Mouse (Mus musculus) hindbrain, postnatal 0 days (tissue): ENCODE results near the gene Lactb. TPM values are rescaled to one million over a fixed set of nuclear protein-coding genes. Genes with fewer than 3 reads are reported as not detected.

Source experiments
- ATAC-seq: fragments of 200-750 bp; cut with Nextera tagmentation; 2 replicates; pipeline ENCODE4 v1.8.0; 2017; ENCODE audit warnings: mild to moderate bottlenecking, moderate TSS enrichment, moderate library complexity
- DNase-seq: peaks from one replicate; pipeline ENCODE4 v3.0.0-alpha.2; 2015; ENCODE audit warnings: low spot score
- H3K27ac ChIP-seq: fragments of 300-500 bp; sonication (generic); 2 replicates; pipeline ENCODE4 v1.5.1; 2014; ENCODE audit warnings: mild to moderate bottlenecking
- H3K27me3 ChIP-seq: fragments of 300-500 bp; sonication (generic); 2 replicates; pipeline ENCODE4 v1.6.1; 2014; ENCODE audit warnings: low read length, mixed read lengths; ENCODE audit not compliant: insufficient read depth
- H3K36me3 ChIP-seq: fragments of 300-500 bp; sonication (generic); 2 replicates; pipeline ENCODE4 v1.6.1; 2014; ENCODE audit warnings: low read length, mixed read lengths; ENCODE audit not compliant: insufficient read depth
- H3K4me1 ChIP-seq: fragments of 300-500 bp; sonication (generic); 2 replicates; pipeline ENCODE4 v1.6.1; 2014; ENCODE audit warnings: antibody characterized with exemption, low read length, mixed read lengths; ENCODE audit not compliant: insufficient read depth
- H3K4me2 ChIP-seq: fragments of 300-500 bp; sonication (generic); 2 replicates; pipeline ENCODE4 v1.6.1; 2014; ENCODE audit warnings: low read depth, mild to moderate bottlenecking, low read length, moderate library complexity, mixed read lengths
- H3K4me3 ChIP-seq: fragments of 300-500 bp; sonication (generic); 2 replicates; pipeline ENCODE4 v1.5.1; 2014; ENCODE audit warnings: low read length
- H3K9ac ChIP-seq: fragments of 300-500 bp; sonication (generic); replicated peaks from 2 replicates; pipeline ENCODE4 v1.6.1; 2014; ENCODE audit warnings: mild to moderate bottlenecking, low read length, moderate library complexity, mixed read lengths
- H3K9me3 ChIP-seq: fragments of 300-500 bp; sonication (generic); 2 replicates; pipeline ENCODE4 v1.6.1; 2016; ENCODE audit warnings: low read length, mixed read lengths
- CTCF ChIP-seq: IDR thresholded peaks from 2 replicates; pipeline ENCODE4 v1.5.1; 2016; ENCODE audit warnings: antibody characterized with exemption, control low read depth, low read depth
- WGBS: fragments of 180-500 bp; shearing (Covaris S2); extraction: QIAGEN DNeasy Blood & Tissue Kit; methylation state at CpG from one replicate; pipeline ENCODE4 v1.1.7; 2014; 5-methylcytosine and 5-hydroxymethylcytosine counted together
- polyA plus RNA-seq: library from polyadenylated mRNA; unstranded; fragments of >200 nt; fragmentation: Nextera tagmentation; extraction: Ambion mirVana; gene quantifications from 2 replicates; pipeline ENCODE4 v1.2.1, GENCODE M21; 2015
- total RNA-seq: library from RNA; depleted of rRNA; stranded (reverse); fragments of >200 nt; gene quantifications from 2 replicates; pipeline ENCODE4 v1.2.3, GENCODE M21; 2014

Lactb gene
- total and polyA plus RNA-seq, 2 experiments from 2014 or later = 12.8 to 13.1 TPM

- Histone ChIP-seq H3K4me2 (peak within 1 kb of the TSS; percentile 86), H3K4me1 (no peaks in the 10 kb centered on the region), H3K4me3 (peak within 1 kb of the TSS; percentile 87), H3K9ac (peak within 1 kb of the TSS; percentile 84), H3K27ac (peak within 1 kb of the TSS; percentile 90), H3K9me3 (no peaks in the 10 kb centered on the region), H3K36me3 (no peaks in the 10 kb centered on the region; the same call in 1 of the 2 replicates), H3K27me3 (no peaks in the 10 kb centered on the region)
- no peak; the same call in 1 of the 2 replicates for TF ChIP-seq CTCF
- WGBS = under 1% methylated on average over 77 of the region's 77 CpGs
- ATAC-seq (peak; percentile 99), DNase-seq (peak; percentile 96)
Measured at GRCm38 (mm10) chr9:66945647-66946641, 29.3 kb downstream of the Lactb start, which contains the start of gene Rps27l. Gene Rps27l (plus strand): TSS chr9:66946086.

GRCm38 (mm10) chr9:66945161-66945560 lies 30.1 kb downstream of the Lactb start:
- Histone ChIP-seq H3K4me3 (peak overlapping the region; percentile 87), H3K27ac (peak overlapping the region; percentile 90), H3K9ac (peak overlapping the region; percentile 84), H3K4me2 (peak overlapping the region; percentile 86), H3K4me1 (no peaks in the 10 kb centered on the region), H3K27me3 (no peaks in the 10 kb centered on the region), H3K36me3 (no peaks in the 10 kb centered on the region; the same call in 1 of the 2 replicates), H3K9me3 (no peaks in the 10 kb centered on the region)
- ATAC-seq (no peak), DNase-seq (no peak)
- no peak for TF ChIP-seq CTCF
- 19% methylated on average over 4 of the region's 4 CpGs for WGBS

GRCm38 (mm10) chr9:66938836-66939235 lies 36.4 kb downstream of the Lactb start:
- DNase-seq (peak; percentile 89), ATAC-seq (peak; percentile 68; the same call in 1 of the 2 replicates)
- H3K27me3 ChIP-seq = no peaks in the 10 kb centered on the region
- H3K36me3 ChIP-seq = no peaks in the 10 kb centered on the region
- TF ChIP-seq CTCF = peak; percentile 87
- 6% methylated on average over 4 of the region's 4 CpGs for WGBS
- no peaks in the 10 kb centered on the region for H3K9me3 ChIP-seq
- H3K4me3 ChIP-seq = no peak overlapping the region
- no peak overlapping the region for H3K4me2 ChIP-seq
- no peak overlapping the region for H3K9ac ChIP-seq
- H3K27ac ChIP-seq = no peak overlapping the region
- peaks cover 7% of the 10 kb centered on the region; the same call in 1 of the 2 replicates for H3K4me1 ChIP-seq

GRCm38 (mm10) chr9:66937507-66937906 lies 37.8 kb downstream of the Lactb start:
- Histone ChIP-seq H3K9me3 (no peaks in the 10 kb centered on the region), H3K27me3 (no peaks in the 10 kb centered on the region), H3K4me3 (no peak overlapping the region), H3K36me3 (no peaks in the 10 kb centered on the region), H3K4me2 (no peak overlapping the region), H3K27ac (0 out of 2 replicates have a peak overlapping the region, but pooled peaks have one; percentile 16), H3K9ac (no peak overlapping the region), H3K4me1 (peaks cover 7% of the 10 kb centered on the region; the same call in 1 of the 2 replicates)
- WGBS = 43% methylated on average over 8 of the region's 8 CpGs
- ATAC-seq (no peak), DNase-seq (peak; percentile 61)
- TF ChIP-seq CTCF = no peak

- peak overlapping the region; percentile 62 for H3K27ac ChIP-seq
- peaks cover 7% of the 10 kb centered on the region; the same call in 1 of the 2 replicates for H3K4me1 ChIP-seq
- DNase-seq (peak; percentile 69), ATAC-seq (peak; percentile 61)
- H3K4me3 ChIP-seq = no peak overlapping the region
- H3K9me3 ChIP-seq = no peaks in the 10 kb centered on the region
- H3K9ac ChIP-seq = no peak overlapping the region
- peak overlapping the region; percentile 24 for H3K4me2 ChIP-seq
- no peaks in the 10 kb centered on the region for H3K36me3 ChIP-seq
- H3K27me3 ChIP-seq = no peaks in the 10 kb centered on the region
- TF ChIP-seq CTCF = no peak
- 21% methylated on average over 19 of the region's 19 CpGs for WGBS
Measured at GRCm38 (mm10) chr9:66933869-66934808, 41.1 kb downstream of the Lactb start.

GRCm38 (mm10) chr9:66930351-66930750 lies 44.9 kb downstream of the Lactb start:
- no peak overlapping the region for H3K4me2 ChIP-seq
- H3K27me3 ChIP-seq = no peaks in the 10 kb centered on the region
- H3K9me3 ChIP-seq = no peaks in the 10 kb centered on the region
- no peak for TF ChIP-seq CTCF
- H3K9ac ChIP-seq = no peak overlapping the region
- no peaks in the 10 kb centered on the region for H3K36me3 ChIP-seq
- 81% methylated on average over 7 of the region's 7 CpGs for WGBS
- no peak overlapping the region for H3K4me3 ChIP-seq
- no peak overlapping the region for H3K27ac ChIP-seq
- no peak for ATAC-seq
- no peaks in the 10 kb centered on the region for H3K4me1 ChIP-seq
- no peak for DNase-seq
